Mouse (Mus musculus) layer of hippocampus, postnatal 14 days (tissue): ENCODE results near the gene Mphosph9. TPM values are rescaled to one million over a fixed set of nuclear protein-coding genes. Genes with fewer than 3 reads are reported as not detected.
"Not testable (repeated sequence)": the region's sequence is repeated elsewhere in the genome, so short reads cannot be mapped to it uniquely, and the experiment has no call there.

ENCODE experiments used
- DNase-seq, 2 experiments: peaks; one replicate each; pipeline ENCODE4 v3.0.0; 2021 to 2022; ENCODE audit warnings: low spot score in 2 of 2, mixed read lengths in 1 of 2
- total RNA-seq, 2 experiments: library from RNA; stranded (reverse); gene quantifications; 2 replicates each; pipeline ENCODE4 v1.2.3; 2021

Mphosph9 gene
- total RNA-seq, 2 experiments from 2014 or later = 15.0 to 17.8 TPM

GRCm38 (mm10) chr5:124217566-124218249 lies 110.1 kb downstream of the Mphosph9 start:
- no peak for DNase-seq

- DNase-seq = not testable (repeated sequence)
Measured at GRCm38 (mm10) chr5:124217092-124217491, 110.7 kb downstream of the Mphosph9 start.

- no peak for DNase-seq
Measured at GRCm38 (mm10) chr5:124216403-124216802, 111.4 kb downstream of the Mphosph9 start.

GRCm38 (mm10) chr5:124215647-124216046 lies 112.1 kb downstream of the Mphosph9 start:
- DNase-seq = no peak

GRCm38 (mm10) chr5:124214516-124215145 lies 113.1 kb downstream of the Mphosph9 start:
- no peak for DNase-seq

- DNase-seq = no peak
Measured at GRCm38 (mm10) chr5:124213588-124214469, 113.9 kb downstream of the Mphosph9 start.

GRCm38 (mm10) chr5:124211669-124212068 lies 116.1 kb downstream of the Mphosph9 start:
- DNase-seq = no peak

- peak in 1 of 2 experiments; percentile 72 for DNase-seq
Measured at GRCm38 (mm10) chr5:124211234-124211633, 116.5 kb downstream of the Mphosph9 start.

GRCm38 (mm10) chr5:124210281-124211016 lies 117.3 kb downstream of the Mphosph9 start:
- no peak for DNase-seq

GRCm38 (mm10) chr5:124209850-124210249 lies 117.9 kb downstream of the Mphosph9 start:
- no peak for DNase-seq

- no peak for DNase-seq
Measured at GRCm38 (mm10) chr5:124208030-124208429, 119.7 kb downstream of the Mphosph9 start.

- no peak for DNase-seq
Measured at GRCm38 (mm10) chr5:124206481-124207038, 121.2 kb downstream of the Mphosph9 start.

- DNase-seq = no peak
Measured at GRCm38 (mm10) chr5:124205809-124206380, 121.9 kb downstream of the Mphosph9 start.

GRCm38 (mm10) chr5:124205211-124205610 lies 122.6 kb downstream of the Mphosph9 start:
- no peak for DNase-seq

GRCm38 (mm10) chr5:124204127-124204794 lies 123.5 kb downstream of the Mphosph9 start:
- DNase-seq = no peak

- no peak for DNase-seq
Measured at GRCm38 (mm10) chr5:124203251-124203650, 124.5 kb downstream of the Mphosph9 start.

- DNase-seq = no peak
Measured at GRCm38 (mm10) chr5:124202071-124202470, 125.7 kb downstream of the Mphosph9 start.

- DNase-seq = no peak
Measured at GRCm38 (mm10) chr5:124201564-124201963, 126.2 kb downstream of the Mphosph9 start.
